Mouse (Mus musculus): ENCODE data around the gene Gimap7. TPM values are rescaled to one million over a fixed set of nuclear protein-coding genes. Genes with fewer than 3 reads are reported as not detected.

Gene Gimap7
- polyA plus RNA-seq, 1 experiment from 2014 or later, result not detected

DNA sequence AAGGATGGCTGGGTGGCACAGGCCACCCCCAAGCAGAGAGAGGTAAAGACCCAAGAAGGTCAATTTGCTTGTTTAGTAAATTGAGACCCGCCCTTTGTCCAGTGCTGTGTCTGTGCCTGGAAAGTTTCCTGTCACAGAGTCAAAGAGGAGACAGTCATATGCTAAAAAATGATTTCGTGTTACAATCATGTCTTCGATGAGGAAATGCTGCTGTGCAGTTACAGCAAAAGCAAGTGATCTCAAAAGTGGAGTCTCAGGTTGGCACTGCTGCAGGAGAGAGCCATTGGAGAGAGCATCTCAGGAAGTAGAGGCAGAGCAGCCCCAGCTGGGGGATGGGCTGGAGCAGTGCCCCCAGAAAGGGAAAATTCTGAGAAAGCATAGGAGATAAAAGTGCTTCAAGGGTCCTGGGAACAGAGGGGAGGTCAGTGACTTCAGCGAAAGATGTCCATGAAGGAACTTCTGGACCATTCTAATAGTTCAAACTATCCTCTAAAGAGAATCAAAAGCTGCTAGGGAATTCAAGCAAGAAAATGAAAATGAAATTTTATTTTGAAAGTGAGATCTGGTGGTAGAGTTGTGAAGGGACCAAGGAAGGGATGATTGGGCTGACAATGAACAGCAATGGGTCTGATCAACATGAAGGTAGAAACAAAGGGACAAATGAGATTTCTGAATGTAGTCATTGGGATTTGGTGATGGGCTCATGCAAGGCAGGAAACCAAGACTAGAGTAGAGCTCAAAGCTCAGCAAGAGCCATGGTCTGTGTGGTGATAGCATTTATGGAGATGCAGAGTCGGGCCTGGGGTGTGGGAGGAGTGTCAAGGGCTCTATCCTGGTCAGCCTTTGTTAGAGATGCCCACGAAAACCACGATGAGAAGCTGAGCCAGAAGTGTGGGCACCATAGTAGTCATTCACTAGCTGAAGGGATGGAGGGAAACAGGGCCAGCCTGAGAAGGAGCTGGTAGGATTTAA lies 32.4 kb upstream of the Gimap7 start:
- no peak overlapping the region for H3K4me3 ChIP-seq (ENCODE audit: low read depth, low read length)
- H3K9me3 ChIP-seq (ENCODE audit: control insufficient read depth, low read length), result no peaks in the 10 kb centered on the region
- H3K4me1 ChIP-seq (replicated peaks; ENCODE audit: control insufficient read depth, insufficient read depth, low read length), result no peaks in the 10 kb centered on the region
- H3K27me3 ChIP-seq (ENCODE audit: control insufficient read depth, insufficient read depth, low read length), result no peaks in the 10 kb centered on the region
- H3K4me2 ChIP-seq (ENCODE audit: low read depth, low read length, severe bottlenecking), result no peak overlapping the region
- no peak overlapping the region for H3K9ac ChIP-seq (ENCODE audit: low read length)
- 80% methylated on average over 7 of the region's 7 CpGs for WGBS
- no peaks in the 10 kb centered on the region for H3K36me3 ChIP-seq (ENCODE audit: control insufficient read depth, insufficient read depth, low read length)
- DNase-seq (ENCODE audit: low spot score), result no peak
- no peak for ATAC-seq (replicated peaks; ENCODE audit: low FRiP score)
- no peak overlapping the region for H3K27ac ChIP-seq (ENCODE audit: low read depth, low read length)

- Histone ChIP-seq H3K36me3 (ENCODE audit: control insufficient read depth, insufficient read depth, low read length) (no peaks in the 10 kb centered on the region), H3K4me3 (ENCODE audit: low read depth, low read length) (no peak overlapping the region), H3K9ac (ENCODE audit: low read length) (no peak overlapping the region), H3K9me3 (ENCODE audit: control insufficient read depth, low read length) (no peaks in the 10 kb centered on the region), H3K4me1 (replicated peaks; ENCODE audit: control insufficient read depth, insufficient read depth, low read length) (no peaks in the 10 kb centered on the region), H3K27me3 (ENCODE audit: control insufficient read depth, insufficient read depth, low read length) (no peaks in the 10 kb centered on the region), H3K27ac (ENCODE audit: low read depth, low read length) (no peak overlapping the region), H3K4me2 (ENCODE audit: low read depth, low read length, severe bottlenecking) (no peak overlapping the region)
- ATAC-seq (replicated peaks; ENCODE audit: low FRiP score) (no peak), DNase-seq (ENCODE audit: low spot score) (no peak)
- WGBS, result 70% methylated on average over 2 of the region's 2 CpGs
These were observed 31.3 kb upstream of the Gimap7 start for GRCm38 (mm10) chr6:48687077-48687476.

GRCm38 (mm10) chr6:48689320-48689719 lies 29.1 kb upstream of the Gimap7 start:
- Histone ChIP-seq H3K27ac (ENCODE audit: low read depth, low read length) (no peak overlapping the region), H3K36me3 (ENCODE audit: control insufficient read depth, insufficient read depth, low read length) (no peaks in the 10 kb centered on the region), H3K9me3 (ENCODE audit: control insufficient read depth, low read length) (no peaks in the 10 kb centered on the region), H3K4me3 (ENCODE audit: low read depth, low read length) (no peak overlapping the region), H3K9ac (ENCODE audit: low read length) (no peak overlapping the region), H3K4me1 (replicated peaks; ENCODE audit: control insufficient read depth, insufficient read depth, low read length) (no peaks in the 10 kb centered on the region), H3K27me3 (ENCODE audit: control insufficient read depth, insufficient read depth, low read length) (no peaks in the 10 kb centered on the region), H3K4me2 (ENCODE audit: low read depth, low read length, severe bottlenecking) (no peak overlapping the region)
- WGBS, result 78% methylated on average over 2 of the region's 2 CpGs
- ATAC-seq (replicated peaks; ENCODE audit: low FRiP score) (no peak), DNase-seq (ENCODE audit: low spot score) (no peak)

GRCm38 (mm10) chr6:48692962-48693361 lies 25.5 kb upstream of the Gimap7 start:
- Histone ChIP-seq H3K27ac (ENCODE audit: low read depth, low read length) (no peak overlapping the region), H3K4me1 (replicated peaks; ENCODE audit: control insufficient read depth, insufficient read depth, low read length) (no peaks in the 10 kb centered on the region), H3K27me3 (ENCODE audit: control insufficient read depth, insufficient read depth, low read length) (no peaks in the 10 kb centered on the region), H3K4me3 (ENCODE audit: low read depth, low read length) (no peak overlapping the region), H3K9me3 (ENCODE audit: control insufficient read depth, low read length) (no peaks in the 10 kb centered on the region), H3K4me2 (ENCODE audit: low read depth, low read length, severe bottlenecking) (no peak overlapping the region), H3K9ac (ENCODE audit: low read length) (no peak overlapping the region), H3K36me3 (ENCODE audit: control insufficient read depth, insufficient read depth, low read length) (no peaks in the 10 kb centered on the region)
- DNase-seq (ENCODE audit: low spot score) (no peak), ATAC-seq (replicated peaks; ENCODE audit: low FRiP score) (no peak)
- WGBS, result 94% methylated on average over 6 of the region's 6 CpGs

DNA sequence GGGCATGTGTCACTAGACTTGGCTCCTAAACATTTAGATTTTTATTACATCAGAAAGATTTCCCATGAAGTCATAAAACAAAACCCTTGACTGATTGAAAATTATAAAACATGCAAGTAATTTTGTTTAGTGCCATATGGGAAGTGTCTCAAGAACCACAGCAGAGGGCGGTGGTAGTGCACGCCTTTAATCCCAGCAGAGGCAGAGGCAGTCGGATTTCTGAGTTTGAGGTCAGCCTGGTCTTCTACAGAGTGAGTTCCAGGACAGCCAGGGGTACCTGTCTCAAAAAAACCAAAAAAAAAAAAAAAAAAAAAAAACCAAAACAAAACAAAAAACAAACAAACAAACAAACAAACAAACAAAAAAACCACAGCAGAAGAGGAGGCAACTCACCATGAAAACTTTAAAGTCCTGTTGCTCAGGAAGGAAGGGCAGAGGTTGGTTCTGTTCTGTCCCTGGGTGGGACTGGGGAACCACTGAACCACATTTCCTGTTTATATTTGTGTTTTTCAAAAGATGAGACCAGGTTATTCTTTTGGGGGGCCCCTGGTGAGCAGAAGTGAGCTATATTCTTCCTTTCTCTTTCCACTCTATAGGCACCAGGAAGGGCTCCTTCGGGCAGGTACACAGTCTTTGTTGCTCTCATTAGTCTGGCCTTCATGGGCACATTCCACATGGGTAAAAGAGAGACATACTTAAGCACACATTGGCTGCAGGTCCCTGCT lies 21.4 kb upstream of the Gimap7 start:
- no peak overlapping the region for H3K4me3 ChIP-seq (ENCODE audit: low read depth, low read length)
- no peak overlapping the region for H3K27ac ChIP-seq (ENCODE audit: low read depth, low read length)
- no peak overlapping the region for H3K4me2 ChIP-seq (ENCODE audit: low read depth, low read length, severe bottlenecking)
- H3K9me3 ChIP-seq (ENCODE audit: control insufficient read depth, low read length), result no peaks in the 10 kb centered on the region
- DNase-seq (ENCODE audit: low spot score) (no peak), ATAC-seq (replicated peaks; ENCODE audit: low FRiP score) (no peak)
- H3K36me3 ChIP-seq (ENCODE audit: control insufficient read depth, insufficient read depth, low read length), result no peaks in the 10 kb centered on the region
- WGBS, result 80% methylated on average over 4 of the region's 4 CpGs
- no peaks in the 10 kb centered on the region for H3K4me1 ChIP-seq (replicated peaks; ENCODE audit: control insufficient read depth, insufficient read depth, low read length)
- no peak overlapping the region for H3K9ac ChIP-seq (ENCODE audit: low read length)
- no peaks in the 10 kb centered on the region for H3K27me3 ChIP-seq (ENCODE audit: control insufficient read depth, insufficient read depth, low read length)

- H3K27ac ChIP-seq (ENCODE audit: low read depth, low read length), result no peak overlapping the region
- H3K4me3 ChIP-seq (ENCODE audit: low read depth, low read length), result no peak overlapping the region
- H3K9ac ChIP-seq (ENCODE audit: low read length), result no peak overlapping the region
- H3K4me2 ChIP-seq (ENCODE audit: low read depth, low read length, severe bottlenecking), result no peak overlapping the region
- no peaks in the 10 kb centered on the region for H3K4me1 ChIP-seq (replicated peaks; ENCODE audit: control insufficient read depth, insufficient read depth, low read length)
- no peaks in the 10 kb centered on the region for H3K9me3 ChIP-seq (ENCODE audit: control insufficient read depth, low read length)
- DNase-seq (ENCODE audit: low spot score), result no peak
- H3K36me3 ChIP-seq (ENCODE audit: control insufficient read depth, insufficient read depth, low read length), result no peaks in the 10 kb centered on the region
- 21% methylated on average over 1 of the region's 1 CpGs for WGBS
- no peaks in the 10 kb centered on the region for H3K27me3 ChIP-seq (ENCODE audit: control insufficient read depth, insufficient read depth, low read length)
- no peak for ATAC-seq (replicated peaks; ENCODE audit: low FRiP score)
These were observed 20.9 kb upstream of the Gimap7 start for GRCm38 (mm10) chr6:48697555-48697930.

GRCm38 (mm10) chr6:48698066-48698856 lies 20.2 kb upstream of the Gimap7 start:
- ATAC-seq (replicated peaks; ENCODE audit: low FRiP score) (no peak), DNase-seq (ENCODE audit: low spot score) (no peak)
- Histone ChIP-seq H3K27me3 (ENCODE audit: control insufficient read depth, insufficient read depth, low read length) (no peaks in the 10 kb centered on the region), H3K9me3 (ENCODE audit: control insufficient read depth, low read length) (no peaks in the 10 kb centered on the region), H3K4me2 (ENCODE audit: low read depth, low read length, severe bottlenecking) (no peak overlapping the region), H3K36me3 (ENCODE audit: control insufficient read depth, insufficient read depth, low read length) (no peaks in the 10 kb centered on the region), H3K4me1 (replicated peaks; ENCODE audit: control insufficient read depth, insufficient read depth, low read length) (no peaks in the 10 kb centered on the region), H3K9ac (ENCODE audit: low read length) (no peak overlapping the region), H3K4me3 (ENCODE audit: low read depth, low read length) (no peak overlapping the region), H3K27ac (ENCODE audit: low read depth, low read length) (no peak overlapping the region)
- WGBS, result 81% methylated on average over 7 of the region's 7 CpGs

DNA sequence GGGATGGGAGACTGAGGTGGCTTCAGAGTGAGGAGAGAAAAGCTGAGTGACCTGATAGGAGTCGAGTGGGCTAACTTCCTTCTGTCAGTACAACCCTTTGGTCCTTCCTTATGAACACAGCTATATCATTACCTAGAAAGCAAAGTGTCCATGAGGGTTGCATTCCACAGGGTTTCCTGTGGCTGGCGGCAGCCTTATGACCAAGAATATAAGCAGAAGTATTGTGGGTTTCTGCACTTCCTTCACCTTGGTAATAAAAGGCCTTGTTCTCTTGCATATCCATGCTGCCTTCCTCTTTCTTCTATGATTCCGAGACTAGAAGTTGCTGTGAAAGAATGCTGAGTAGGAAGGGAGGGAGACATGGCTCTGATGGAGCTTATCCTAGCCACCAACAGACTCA lies 19.5 kb upstream of the Gimap7 start:
- Histone ChIP-seq H3K27me3 (ENCODE audit: control insufficient read depth, insufficient read depth, low read length) (no peaks in the 10 kb centered on the region), H3K4me2 (ENCODE audit: low read depth, low read length, severe bottlenecking) (no peak overlapping the region), H3K4me3 (ENCODE audit: low read depth, low read length) (no peak overlapping the region), H3K4me1 (replicated peaks; ENCODE audit: control insufficient read depth, insufficient read depth, low read length) (no peaks in the 10 kb centered on the region), H3K9me3 (ENCODE audit: control insufficient read depth, low read length) (no peaks in the 10 kb centered on the region), H3K9ac (ENCODE audit: low read length) (no peak overlapping the region), H3K36me3 (ENCODE audit: control insufficient read depth, insufficient read depth, low read length) (no peaks in the 10 kb centered on the region), H3K27ac (ENCODE audit: low read depth, low read length) (no peak overlapping the region)
- ATAC-seq (replicated peaks; ENCODE audit: low FRiP score) (no peak), DNase-seq (ENCODE audit: low spot score) (no peak)
- 87% methylated on average over 3 of the region's 3 CpGs for WGBS
